Mouse (Mus musculus) cerebellum, postnatal 25 days (tissue): ENCODE measurements around the gene Golph3l.
"Not testable (repeated sequence)": the region's sequence is repeated elsewhere in the genome, so short reads cannot be mapped to it uniquely, and the experiment has no call there.

ENCODE experiments used
- DNase-seq, 2 experiments: peaks; one replicate each; pipeline ENCODE4 v3.0.0; 2021; ENCODE audit warnings: mixed read lengths in 2 of 2

The Golph3l gene

GRCm38 (mm10) chr3:95624628-95625503 is 36.1 kb downstream of the Golph3l start, which contains the start of gene Ensa:
Gene Ensa, plus strand, starts transcription at chr3:95624993.
- DNase-seq, result peak; percentile 96 to 97

DNA sequence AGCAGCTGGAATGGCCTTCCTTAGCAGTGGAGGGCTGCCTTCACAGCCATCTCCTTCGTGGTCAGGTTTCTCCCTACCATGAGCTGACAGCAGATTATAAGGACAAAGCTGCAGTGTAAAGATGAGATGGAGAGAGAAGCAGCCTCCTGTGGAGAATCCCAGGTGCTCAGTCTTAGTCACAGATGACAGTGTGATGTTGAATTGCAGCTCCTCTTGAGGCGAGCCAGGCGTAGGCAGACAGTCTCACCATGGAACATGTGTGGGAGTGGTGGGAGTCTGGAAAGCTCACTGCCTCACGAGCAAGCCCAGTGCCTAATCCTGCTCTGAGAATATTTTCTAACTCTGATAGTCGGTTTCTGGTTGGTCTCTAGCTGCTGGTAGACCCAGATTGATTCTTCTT is 39.0 kb downstream of the Golph3l start:
- peak; percentile 52 to 60 for DNase-seq

- DNase-seq, result peak; percentile 55 to 66
Measured at GRCm38 (mm10) chr3:95629755-95630154, 41.0 kb downstream of the Golph3l start.

DNA sequence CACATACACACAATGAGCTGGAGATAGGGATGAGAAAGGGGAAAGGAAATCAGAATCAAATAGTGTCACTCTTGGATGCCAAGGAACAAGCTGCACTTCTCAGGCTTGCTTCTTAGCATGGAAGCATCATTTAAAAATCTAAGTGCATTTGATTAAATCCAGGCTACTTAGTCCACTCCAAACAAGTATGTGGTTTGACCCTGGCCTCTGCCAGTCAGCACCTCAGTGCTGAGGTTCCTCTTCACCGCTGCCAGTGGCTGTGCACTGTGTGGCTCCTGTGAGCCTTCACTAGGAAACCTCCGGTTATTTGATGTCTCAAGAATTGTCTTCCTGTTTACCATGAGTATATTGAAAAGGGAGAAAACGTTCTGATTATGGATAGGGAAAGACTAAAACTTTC is 42.1 kb downstream of the Golph3l start:
- no peak for DNase-seq

- DNase-seq, result no peak
Measured at GRCm38 (mm10) chr3:95631304-95631703, 42.6 kb downstream of the Golph3l start.

- DNase-seq, result peak in 1 of 2 experiments; percentile 25
Measured at GRCm38 (mm10) chr3:95632648-95633588, 44.2 kb downstream of the Golph3l start.

DNA sequence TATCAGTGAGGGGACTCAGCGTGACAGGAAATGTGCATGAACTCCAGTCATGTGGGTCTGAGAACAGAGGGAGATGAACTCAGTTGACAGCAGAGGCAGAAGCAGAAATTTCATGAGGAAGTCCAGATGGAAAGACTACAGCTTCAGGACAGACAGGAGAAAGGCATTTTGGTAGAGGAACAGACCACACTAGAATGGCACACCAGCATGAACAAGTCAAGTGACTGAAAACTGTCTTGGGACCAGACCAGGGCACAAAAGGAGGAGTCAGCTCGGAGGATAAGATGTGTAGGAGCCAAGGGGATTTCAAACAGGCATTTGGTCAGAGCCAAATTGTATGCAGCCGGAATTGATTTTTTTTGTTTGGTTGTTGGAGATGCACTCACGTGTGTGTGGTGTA is 46.9 kb downstream of the Golph3l start:
- DNase-seq, result no peak

GRCm38 (mm10) chr3:95636072-95636471 is 47.3 kb downstream of the Golph3l start:
- DNase-seq, result no peak

DNA sequence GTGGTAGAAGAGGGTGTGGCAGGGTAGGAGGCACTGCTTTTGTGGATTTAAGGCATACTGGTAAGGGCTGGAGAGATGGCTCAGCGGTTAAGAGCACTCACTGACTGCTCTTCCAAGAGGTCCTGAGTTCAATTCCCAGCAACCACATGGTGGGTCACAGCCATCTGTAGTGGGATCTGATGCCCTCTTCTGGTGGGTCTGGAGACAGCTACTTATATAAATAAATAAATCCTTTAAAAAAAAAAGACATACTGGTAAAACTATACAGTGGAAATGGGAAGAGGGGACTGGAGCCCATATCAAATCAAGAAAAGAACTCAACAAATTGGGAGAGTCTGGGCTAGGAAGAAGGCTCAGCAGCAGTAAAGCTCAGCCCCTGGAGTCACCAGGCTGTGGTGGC is 51.0 kb downstream of the Golph3l start:
- no peak for DNase-seq

GRCm38 (mm10) chr3:95643097-95643496 is 54.4 kb downstream of the Golph3l start:
- no peak for DNase-seq

DNA sequence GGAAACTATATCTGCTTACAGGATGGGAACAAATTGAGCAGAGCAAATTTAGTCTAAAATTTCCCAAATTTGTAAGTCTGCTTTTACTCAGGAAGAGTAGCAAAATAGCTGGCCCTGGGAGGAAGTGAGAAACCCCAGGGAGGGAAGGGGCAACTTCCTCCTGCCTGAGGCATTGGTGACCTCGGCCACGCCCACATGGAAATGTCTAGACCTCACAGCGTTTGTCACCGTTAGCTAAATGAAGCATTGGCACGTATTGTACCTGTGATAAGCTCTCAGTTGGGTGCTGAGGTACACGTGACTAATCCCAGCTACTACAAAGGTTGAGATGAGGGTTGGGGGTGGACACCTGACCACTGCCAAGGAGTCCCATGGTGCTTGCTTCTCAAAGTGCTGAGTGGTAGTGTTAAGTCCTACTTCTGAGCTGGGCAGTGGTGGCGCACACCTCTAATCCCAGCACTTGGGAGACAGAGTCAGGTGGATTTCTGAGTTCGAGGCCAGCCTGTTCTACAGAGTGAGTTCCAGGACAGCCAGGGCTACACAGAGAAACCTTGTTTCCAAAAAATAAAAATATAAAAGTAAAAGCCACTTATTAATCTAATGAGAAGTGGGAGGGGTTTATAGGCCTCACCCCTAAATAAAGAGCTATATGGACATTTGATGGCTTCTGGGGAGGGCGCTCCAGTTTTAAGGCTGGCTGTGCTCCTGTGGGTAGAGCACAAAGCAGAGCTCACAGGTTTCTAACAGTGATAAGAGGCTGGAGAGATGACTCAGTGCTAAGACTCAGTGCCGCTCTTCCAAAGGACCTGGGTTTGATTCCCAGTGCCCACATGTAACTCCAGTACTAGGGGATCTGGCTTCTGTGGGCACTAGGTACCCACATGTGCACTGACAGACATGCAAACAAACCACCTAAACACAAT is 56.8 kb downstream of the Golph3l start:
- DNase-seq, result no peak

DNA sequence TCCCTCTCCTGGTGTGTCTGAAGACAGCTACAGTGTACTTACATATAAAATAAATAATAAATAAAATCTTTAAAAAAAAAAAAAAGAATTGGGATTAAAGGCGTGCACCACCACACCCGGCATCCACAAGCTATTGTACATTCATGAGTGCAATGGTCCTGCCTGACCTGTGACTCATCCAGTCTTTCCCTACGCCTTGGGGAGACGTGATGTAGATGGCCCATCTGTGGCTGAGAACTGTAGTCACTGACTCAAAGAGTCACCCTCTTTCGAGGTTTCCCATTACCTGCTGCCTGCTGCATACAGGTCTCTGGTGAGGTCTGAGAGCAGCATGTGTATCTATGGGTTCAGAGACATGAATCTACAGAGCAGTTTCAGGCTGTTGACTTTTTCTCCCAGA is 59.3 kb downstream of the Golph3l start:
- DNase-seq, result no peak

GRCm38 (mm10) chr3:95650276-95651032 is 61.7 kb downstream of the Golph3l start:
- DNase-seq, result no peak

- no peak for DNase-seq
Measured at GRCm38 (mm10) chr3:95651033-95651373, 62.3 kb downstream of the Golph3l start.

- no peak for DNase-seq
Measured at GRCm38 (mm10) chr3:95651391-95652203, 62.9 kb downstream of the Golph3l start.

DNA sequence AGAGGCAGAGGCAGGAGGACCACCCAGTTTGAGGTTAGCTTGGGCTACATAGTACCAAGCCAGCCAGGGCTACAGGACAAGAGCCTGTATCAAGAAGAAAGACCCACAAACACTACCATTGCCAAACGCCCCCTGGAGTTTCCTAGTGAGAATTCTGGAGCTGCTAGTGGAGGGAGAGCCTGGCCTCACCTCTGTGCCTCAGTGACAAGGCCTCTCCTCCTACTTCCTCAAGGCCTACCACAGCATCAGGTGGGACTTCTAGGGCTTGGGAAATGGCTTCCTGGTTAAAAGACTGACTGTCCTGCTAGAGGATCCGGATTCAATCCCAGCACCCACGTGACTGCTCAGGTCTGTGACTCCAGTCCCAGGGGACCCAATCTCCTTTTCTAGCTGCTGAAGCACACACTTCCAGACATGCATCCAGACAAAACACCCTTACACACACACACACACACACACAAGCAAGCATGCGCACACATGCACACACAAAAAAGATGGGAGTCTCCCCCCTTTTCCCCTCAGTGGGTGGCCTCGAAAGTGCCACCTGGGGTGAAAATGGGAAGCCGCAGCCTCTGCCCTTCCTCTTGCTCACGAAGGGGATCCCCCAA is 63.6 kb downstream of the Golph3l start:
- DNase-seq, result no peak

- DNase-seq, result no peak
Measured at GRCm38 (mm10) chr3:95652871-95653270, 64.1 kb downstream of the Golph3l start.

GRCm38 (mm10) chr3:95653473-95654034 is 64.8 kb downstream of the Golph3l start:
- DNase-seq, result no peak

- DNase-seq, result not testable (repeated sequence)
Measured at GRCm38 (mm10) chr3:95654371-95654770, 65.6 kb downstream of the Golph3l start.

GRCm38 (mm10) chr3:95655437-95655836 is 66.7 kb downstream of the Golph3l start:
- DNase-seq, result no peak
